Comparison of ENCODE assay signal across 19 mouse cellular contexts in genomic region chr19:31199583-31199982, GRCm38 (mm10).
DNase-seq lines count a peak whose midpoint lies in the region; ATAC-seq and TF ChIP-seq lines count a peak whose summit lies in the region.
"Had no signal": no experiment of that assay in that cellular context is flagged by ENCODE, and none has a peak within 500 bp of the region (broad histone marks: within the 10 kb centered on the region; RNA-seq: fewer than 3 reads in every experiment).

No protein-coding gene starts in this region.

- H3K36me3 ChIP-seq in embryonic facial prominence, embryonic 13.5 days = no peaks in the 10 kb centered on the region
- no peaks in the 10 kb centered on the region for H3K36me3 ChIP-seq in embryonic facial prominence, embryonic 10.5 days (replicated peaks)
- no peaks in the 10 kb centered on the region for H3K36me3 ChIP-seq in liver, postnatal 0 days (replicated peaks; ENCODE audit: insufficient read depth, low read length)
- H3K36me3 ChIP-seq in liver, embryonic 11.5 days (ENCODE audit: control insufficient read depth, insufficient read depth, low read length) = no peaks in the 10 kb centered on the region
- no peaks in the 10 kb centered on the region for H3K36me3 ChIP-seq in stomach, embryonic 14.5 days (ENCODE audit: control insufficient read depth, insufficient read depth, low read length)
- H3K36me3 ChIP-seq: heart, embryonic 12.5 days had no signal

- 39% methylated on average over 5 of the region's 5 CpGs for WGBS in embryonic facial prominence, embryonic 13.5 days
- 58% methylated on average over 5 of the region's 5 CpGs for WGBS in embryonic facial prominence, embryonic 10.5 days
- WGBS in liver, postnatal 0 days (ENCODE audit: insufficient replicate concordance) = 20% methylated on average over 5 of the region's 5 CpGs
- WGBS in liver, embryonic 11.5 days = 48% methylated on average over 5 of the region's 5 CpGs
- WGBS in stomach, embryonic 14.5 days = 40% methylated on average over 5 of the region's 5 CpGs

- ATAC-seq in embryonic facial prominence, embryonic 13.5 days (ENCODE audit: insufficient number of reproducible peaks, insufficient read depth, low FRiP score, low TSS enrichment, low read depth) = no peak
- ATAC-seq in liver, postnatal 0 days = no peak
- ATAC-seq in liver, embryonic 11.5 days (replicated peaks; ENCODE audit: low FRiP score) = no peak
- ATAC-seq in granulocyte monocyte progenitor cell, adult 5-6 weeks (replicated peaks; ENCODE audit: poor library complexity, severe bottlenecking) = peak; percentile 87
- ATAC-seq in stomach, embryonic 14.5 days (ENCODE audit: insufficient number of reproducible peaks, insufficient read depth, low FRiP score, low read depth) = no peak
- ATAC-seq: forebrain, embryonic 14.5 days; midbrain, embryonic 16.5 days had no signal

- no peaks in the 10 kb centered on the region for H3K27me3 ChIP-seq in embryonic facial prominence, embryonic 13.5 days
- H3K27me3 ChIP-seq in embryonic facial prominence, embryonic 10.5 days (replicated peaks; ENCODE audit: low read depth, poor library complexity, severe bottlenecking) = no peaks in the 10 kb centered on the region
- no peaks in the 10 kb centered on the region for H3K27me3 ChIP-seq in liver, postnatal 0 days (ENCODE audit: insufficient read depth, low read length)
- H3K27me3 ChIP-seq in liver, embryonic 11.5 days (replicated peaks; ENCODE audit: control insufficient read depth, insufficient read depth, low read length) = no peaks in the 10 kb centered on the region
- no peaks in the 10 kb centered on the region for H3K27me3 ChIP-seq in stomach, embryonic 14.5 days (ENCODE audit: control insufficient read depth, insufficient read depth, low read length)
- H3K27me3 ChIP-seq: heart, embryonic 12.5 days had no signal

- no peak overlapping the region for H3K9ac ChIP-seq in embryonic facial prominence, embryonic 13.5 days
- no peak overlapping the region for H3K9ac ChIP-seq in liver, postnatal 0 days (replicated peaks)
- no peak overlapping the region for H3K9ac ChIP-seq in liver, embryonic 11.5 days (ENCODE audit: low read depth, low read length)
- no peak overlapping the region for H3K9ac ChIP-seq in stomach, embryonic 14.5 days (replicated peaks; ENCODE audit: low read depth, low read length)
- H3K9ac ChIP-seq: heart, embryonic 12.5 days; liver, embryonic 14.5 days had no signal

- no peaks in the 10 kb centered on the region for H3K9me3 ChIP-seq in embryonic facial prominence, embryonic 13.5 days
- H3K9me3 ChIP-seq in embryonic facial prominence, embryonic 10.5 days = no peaks in the 10 kb centered on the region
- no peaks in the 10 kb centered on the region for H3K9me3 ChIP-seq in liver, postnatal 0 days (ENCODE audit: low read length)
- no peaks in the 10 kb centered on the region for H3K9me3 ChIP-seq in liver, embryonic 11.5 days (ENCODE audit: control insufficient read depth, low read length)
- H3K9me3 ChIP-seq in stomach, embryonic 14.5 days (ENCODE audit: control insufficient read depth, low read depth, low read length) = no peaks in the 10 kb centered on the region
- H3K9me3 ChIP-seq: heart, embryonic 12.5 days had no signal

- TF ChIP-seq CTCF in liver, postnatal 0 days (IDR thresholded peaks at IDR 0.05; ENCODE audit: low read depth) = no peak

- TF ChIP-seq EP300 in liver, postnatal 0 days (IDR thresholded peaks at IDR 0.05; ENCODE audit: low read depth) = no peak

- no peaks in the 10 kb centered on the region for H3K4me1 ChIP-seq in embryonic facial prominence, embryonic 13.5 days
- H3K4me1 ChIP-seq in embryonic facial prominence, embryonic 10.5 days = peaks cover 13% of the 10 kb centered on the region
- no peaks in the 10 kb centered on the region for H3K4me1 ChIP-seq in liver, postnatal 0 days (ENCODE audit: insufficient read depth)
- peaks cover 4% of the 10 kb centered on the region; the same call in 1 of the 2 replicates for H3K4me1 ChIP-seq in liver, embryonic 11.5 days (replicated peaks; ENCODE audit: control insufficient read depth, insufficient read depth, low read length)
- H3K4me1 ChIP-seq in stomach, embryonic 14.5 days (ENCODE audit: control insufficient read depth, insufficient read depth, low read length) = 0 out of 2 replicates have a peak, but pooled peaks cover 5% of the 10 kb centered on the region

- no peak overlapping the region for H3K4me3 ChIP-seq in embryonic facial prominence, embryonic 13.5 days
- no peak overlapping the region for H3K4me3 ChIP-seq in embryonic facial prominence, embryonic 10.5 days
- H3K4me3 ChIP-seq in liver, postnatal 0 days (ENCODE audit: low read depth, low read length) = no peak overlapping the region
- H3K4me3 ChIP-seq in liver, embryonic 11.5 days (ENCODE audit: low read depth, low read length) = no peak overlapping the region
- H3K4me3 ChIP-seq in stomach, embryonic 14.5 days (ENCODE audit: low read depth, low read length) = no peak overlapping the region
- H3K4me3 ChIP-seq: heart, embryonic 12.5 days had no signal

- H3K27ac ChIP-seq in embryonic facial prominence, embryonic 13.5 days = no peak overlapping the region
- no peak overlapping the region for H3K27ac ChIP-seq in embryonic facial prominence, embryonic 10.5 days (replicated peaks)
- H3K27ac ChIP-seq in liver, postnatal 0 days (ENCODE audit: low read depth) = no peak overlapping the region
- no peak overlapping the region for H3K27ac ChIP-seq in liver, embryonic 11.5 days (ENCODE audit: low read depth, low read length)
- peak overlapping the region; percentile 7; the same call in 1 of the 2 replicates for H3K27ac ChIP-seq in stomach, embryonic 14.5 days (ENCODE audit: low read length)
- H3K27ac ChIP-seq: liver, embryonic 14.5 days had no signal

- H3K4me2 ChIP-seq in embryonic facial prominence, embryonic 13.5 days = 0 out of 2 replicates have a peak overlapping the region, but pooled peaks have one; percentile 0
- 0 out of 2 replicates have a peak overlapping the region, but pooled peaks have one; percentile 10 for H3K4me2 ChIP-seq in liver, postnatal 0 days (ENCODE audit: low read depth, low read length)
- H3K4me2 ChIP-seq in liver, embryonic 11.5 days = no peak overlapping the region
- H3K4me2 ChIP-seq in stomach, embryonic 14.5 days (replicated peaks; ENCODE audit: low read depth, low read length) = no peak overlapping the region
- H3K4me2 ChIP-seq: heart, embryonic 12.5 days had no signal

- no peak for DNase-seq in embryonic facial prominence, embryonic 10.5 days (ENCODE audit: low spot score)
- DNase-seq in liver, postnatal 0 days = no peak
- DNase-seq in liver, embryonic 11.5 days (ENCODE audit: low spot score) = no peak
- DNase-seq in adrenal gland, adult 8-10 months = no peak
- DNase-seq in urinary bladder, postnatal 36 days (ENCODE audit: low spot score in 2 of 2) = no peak
- DNase-seq: adrenal gland, postnatal 10 days; cerebellum, postnatal 25 days; gastrocnemius, postnatal 10 days; kidney, postnatal 36 days; left cerebral cortex, postnatal 4 days; lung, postnatal 14 days; retina, postnatal 1 day had no signal

Comparison
In these comparisons a context has a peak if more than half of its experiments do, and no peak if none do; other contexts are left out.
1. H3K4me2 ChIP-seq: peak in embryonic facial prominence, embryonic 13.5 days (single experiment) and liver, postnatal 0 days (single experiment); none in liver, embryonic 11.5 days (single experiment) and stomach, embryonic 14.5 days (single experiment).